Mouse (Mus musculus): ENCODE data around the gene Stum. TPM values are rescaled to one million over a fixed set of nuclear protein-coding genes. Genes with fewer than 3 reads are reported as not detected.
"Not testable (repeated sequence)": the region's sequence is repeated elsewhere in the genome, so short reads cannot be mapped to it uniquely, and the experiment has no call there.

Gene Stum
- polyA plus RNA-seq (2014; fragmentation: Nextera tagmentation; extraction: Ambion mirVana) = 15.6 and 16.1 TPM in 2 replicates

GRCm38 (mm10) chr1:180483399-180484291 lies at the start of gene Stum:
TSS of gene Stum (minus strand) at chr1:180483504.
- ATAC-seq (ENCODE audit: low FRiP score) = peak; percentile 73

GRCm38 (mm10) chr1:180532671-180533070 lies 49.4 kb upstream of the Stum start:
- no peaks in the 10 kb centered on the region for H3K27me3 ChIP-seq (ENCODE audit: control insufficient read depth, insufficient read depth, low read length)
- DNase-seq (ENCODE audit: low spot score) = no peak
- no peak overlapping the region for H3K27ac ChIP-seq
- WGBS = 93% methylated on average over 11 of the region's 11 CpGs
- H3K9ac ChIP-seq = no peak overlapping the region
- no peak overlapping the region for H3K4me3 ChIP-seq (replicated peaks; ENCODE audit: low read length)
- H3K4me2 ChIP-seq (replicated peaks) = no peak overlapping the region
- H3K9me3 ChIP-seq (ENCODE audit: control insufficient read depth, low read length) = peaks cover 13% of the 10 kb centered on the region; the same call in 1 of the 2 replicates
- no peak for ATAC-seq (ENCODE audit: low FRiP score)
- H3K36me3 ChIP-seq (replicated peaks; ENCODE audit: control insufficient read depth, insufficient read depth) = no peaks in the 10 kb centered on the region
- H3K4me1 ChIP-seq (replicated peaks; ENCODE audit: control insufficient read depth, insufficient read depth, low read length) = no peaks in the 10 kb centered on the region; the same call in 1 of the 2 replicates

More at GRCm38 (mm10) chr1:180483399-180484291, at the start of gene Stum:
- Histone ChIP-seq H3K4me2 (replicated peaks) (peak within 1 kb of the TSS; percentile 74), H3K36me3 (replicated peaks; ENCODE audit: control insufficient read depth, insufficient read depth) (no peaks in the 10 kb centered on the region), H3K27me3 (ENCODE audit: control insufficient read depth, insufficient read depth, low read length) (peaks cover 36% of the 10 kb centered on the region), H3K27ac (0 out of 2 replicates have a peak within 1 kb of the TSS, but pooled peaks have one; percentile 4), H3K4me3 (replicated peaks; ENCODE audit: low read length) (peak within 1 kb of the TSS; percentile 46), H3K9me3 (ENCODE audit: control insufficient read depth, low read length) (no peaks in the 10 kb centered on the region), H3K4me1 (replicated peaks; ENCODE audit: control insufficient read depth, insufficient read depth, low read length) (peaks cover 12% of the 10 kb centered on the region), H3K9ac (peak within 1 kb of the TSS; percentile 66)
- WGBS = 2% methylated on average over 30 of the region's 40 CpGs
- peak; percentile 77 for DNase-seq (ENCODE audit: low spot score)

GRCm38 (mm10) chr1:180530457-180531263 lies 47.4 kb upstream of the Stum start:
- no peak for DNase-seq (ENCODE audit: low spot score)
- Histone ChIP-seq H3K4me2 (replicated peaks) (no peak overlapping the region), H3K27me3 (ENCODE audit: control insufficient read depth, insufficient read depth, low read length) (no peaks in the 10 kb centered on the region), H3K4me1 (replicated peaks; ENCODE audit: control insufficient read depth, insufficient read depth, low read length) (no peaks in the 10 kb centered on the region; the same call in 1 of the 2 replicates), H3K9ac (no peak overlapping the region), H3K9me3 (ENCODE audit: control insufficient read depth, low read length) (peaks cover 13% of the 10 kb centered on the region; the same call in 1 of the 2 replicates), H3K36me3 (replicated peaks; ENCODE audit: control insufficient read depth, insufficient read depth) (no peaks in the 10 kb centered on the region), H3K27ac (no peak overlapping the region), H3K4me3 (replicated peaks; ENCODE audit: low read length) (no peak overlapping the region)
- no peak for ATAC-seq (ENCODE audit: low FRiP score)
- 60% methylated on average over 8 of the region's 8 CpGs for WGBS

GRCm38 (mm10) chr1:180529847-180530246 lies 46.5 kb upstream of the Stum start:
- no peaks in the 10 kb centered on the region; the same call in 1 of the 2 replicates for H3K4me1 ChIP-seq (replicated peaks; ENCODE audit: control insufficient read depth, insufficient read depth, low read length)
- ATAC-seq (ENCODE audit: low FRiP score) = no peak
- no peaks in the 10 kb centered on the region for H3K27me3 ChIP-seq (ENCODE audit: control insufficient read depth, insufficient read depth, low read length)
- no peak overlapping the region for H3K4me2 ChIP-seq (replicated peaks)
- H3K9ac ChIP-seq = no peak overlapping the region
- no peak overlapping the region for H3K27ac ChIP-seq
- 94% methylated on average over 7 of the region's 7 CpGs for WGBS
- DNase-seq (ENCODE audit: low spot score) = no peak
- no peak overlapping the region for H3K4me3 ChIP-seq (replicated peaks; ENCODE audit: low read length)
- no peaks in the 10 kb centered on the region for H3K36me3 ChIP-seq (replicated peaks; ENCODE audit: control insufficient read depth, insufficient read depth)
- H3K9me3 ChIP-seq (ENCODE audit: control insufficient read depth, low read length) = peaks cover 13% of the 10 kb centered on the region; the same call in 1 of the 2 replicates

GRCm38 (mm10) chr1:180525301-180525700 lies 42.0 kb upstream of the Stum start:
- H3K4me1 ChIP-seq (replicated peaks; ENCODE audit: control insufficient read depth, insufficient read depth, low read length) = no peaks in the 10 kb centered on the region; the same call in 1 of the 2 replicates
- 83% methylated on average over 1 of the region's 1 CpGs for WGBS
- no peak overlapping the region for H3K27ac ChIP-seq
- H3K9me3 ChIP-seq (ENCODE audit: control insufficient read depth, low read length) = no peaks in the 10 kb centered on the region
- no peak overlapping the region for H3K4me2 ChIP-seq (replicated peaks)
- no peaks in the 10 kb centered on the region for H3K36me3 ChIP-seq (replicated peaks; ENCODE audit: control insufficient read depth, insufficient read depth)
- H3K9ac ChIP-seq = no peak overlapping the region
- no peak for DNase-seq (ENCODE audit: low spot score)
- H3K4me3 ChIP-seq (replicated peaks; ENCODE audit: low read length) = no peak overlapping the region
- no peaks in the 10 kb centered on the region for H3K27me3 ChIP-seq (ENCODE audit: control insufficient read depth, insufficient read depth, low read length)
- no peak for ATAC-seq (ENCODE audit: low FRiP score)

GRCm38 (mm10) chr1:180523320-180523719 lies 40.0 kb upstream of the Stum start:
- Histone ChIP-seq H3K4me2 (replicated peaks) (no peak overlapping the region), H3K4me3 (replicated peaks; ENCODE audit: low read length) (no peak overlapping the region), H3K27me3 (ENCODE audit: control insufficient read depth, insufficient read depth, low read length) (no peaks in the 10 kb centered on the region), H3K9ac (no peak overlapping the region), H3K9me3 (ENCODE audit: control insufficient read depth, low read length) (no peaks in the 10 kb centered on the region), H3K36me3 (replicated peaks; ENCODE audit: control insufficient read depth, insufficient read depth) (no peaks in the 10 kb centered on the region), H3K4me1 (replicated peaks; ENCODE audit: control insufficient read depth, insufficient read depth, low read length) (no peaks in the 10 kb centered on the region), H3K27ac (no peak overlapping the region)
- ATAC-seq (ENCODE audit: low FRiP score) = no peak
- 96% methylated on average over 2 of the region's 2 CpGs for WGBS
- no peak for DNase-seq (ENCODE audit: low spot score)

- Histone ChIP-seq H3K4me2 (replicated peaks) (no peak overlapping the region), H3K27me3 (ENCODE audit: control insufficient read depth, insufficient read depth, low read length) (no peaks in the 10 kb centered on the region), H3K4me1 (replicated peaks; ENCODE audit: control insufficient read depth, insufficient read depth, low read length) (no peaks in the 10 kb centered on the region), H3K36me3 (replicated peaks; ENCODE audit: control insufficient read depth, insufficient read depth) (no peaks in the 10 kb centered on the region), H3K9me3 (ENCODE audit: control insufficient read depth, low read length) (no peaks in the 10 kb centered on the region), H3K9ac (no peak overlapping the region), H3K27ac (no peak overlapping the region), H3K4me3 (replicated peaks; ENCODE audit: low read length) (no peak overlapping the region)
- no peak for ATAC-seq (ENCODE audit: low FRiP score)
- WGBS = 38% methylated on average over 7 of the region's 7 CpGs
- DNase-seq (ENCODE audit: low spot score) = no peak
These were observed 36.9 kb upstream of the Stum start for GRCm38 (mm10) chr1:180520190-180520589.

GRCm38 (mm10) chr1:180519520-180519919 lies 36.2 kb upstream of the Stum start:
- H3K4me3 ChIP-seq (replicated peaks; ENCODE audit: low read length) = no peak overlapping the region
- no peaks in the 10 kb centered on the region for H3K4me1 ChIP-seq (replicated peaks; ENCODE audit: control insufficient read depth, insufficient read depth, low read length)
- H3K9me3 ChIP-seq (ENCODE audit: control insufficient read depth, low read length) = no peaks in the 10 kb centered on the region
- H3K9ac ChIP-seq = no peak overlapping the region
- WGBS = 89% methylated on average over 8 of the region's 8 CpGs
- no peak overlapping the region for H3K4me2 ChIP-seq (replicated peaks)
- DNase-seq (ENCODE audit: low spot score) (no peak), ATAC-seq (ENCODE audit: low FRiP score) (no peak)
- no peak overlapping the region for H3K27ac ChIP-seq
- no peaks in the 10 kb centered on the region for H3K36me3 ChIP-seq (replicated peaks; ENCODE audit: control insufficient read depth, insufficient read depth)
- no peaks in the 10 kb centered on the region for H3K27me3 ChIP-seq (ENCODE audit: control insufficient read depth, insufficient read depth, low read length)

GRCm38 (mm10) chr1:180518899-180519298 lies 35.6 kb upstream of the Stum start:
- H3K4me3 ChIP-seq (replicated peaks; ENCODE audit: low read length); H3K9me3 ChIP-seq (ENCODE audit: control insufficient read depth, low read length); DNase-seq (ENCODE audit: low spot score); H3K9ac ChIP-seq; H3K4me1 ChIP-seq (replicated peaks; ENCODE audit: control insufficient read depth, insufficient read depth, low read length); H3K27me3 ChIP-seq (ENCODE audit: control insufficient read depth, insufficient read depth, low read length); H3K4me2 ChIP-seq (replicated peaks); H3K27ac ChIP-seq; H3K36me3 ChIP-seq (replicated peaks; ENCODE audit: control insufficient read depth, insufficient read depth); ATAC-seq (ENCODE audit: low FRiP score): not testable (repeated sequence)
- 98% methylated on average over 7 of the region's 7 CpGs for WGBS
